Mouse (Mus musculus) fat pad, adult 2 months (tissue): ENCODE measurements around the gene Haghl.
"Not testable (repeated sequence)": the region's sequence is repeated elsewhere in the genome, so short reads cannot be mapped to it uniquely, and the experiment has no call there.

Experiments
- DNase-seq: peaks from one replicate; pipeline ENCODE4 v3.0.0-alpha.2; 2011; ENCODE audit warnings: low read depth, low spot score; ENCODE audit errors: extremely low read depth

The Haghl gene

DNA sequence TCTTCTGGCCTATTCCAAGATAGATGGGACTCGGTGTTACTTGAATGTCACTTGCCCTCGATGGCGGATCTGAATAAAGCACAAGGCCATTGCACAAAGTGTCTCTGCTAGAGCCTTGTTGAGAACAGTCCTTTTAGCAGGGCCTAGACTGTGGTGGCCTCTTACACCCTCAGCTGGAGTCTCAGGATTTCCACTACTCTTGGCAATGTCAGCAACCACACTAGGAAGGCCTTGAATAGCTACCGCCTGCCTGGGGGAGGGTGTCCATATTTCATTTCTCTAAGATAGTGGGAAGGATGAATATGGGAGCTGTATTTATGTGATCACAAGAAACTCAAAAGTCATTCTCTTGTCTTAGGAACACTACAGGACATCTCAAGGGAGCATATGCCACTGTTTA lies 37.2 kb downstream of the Haghl start:
- DNase-seq: no peak

DNA sequence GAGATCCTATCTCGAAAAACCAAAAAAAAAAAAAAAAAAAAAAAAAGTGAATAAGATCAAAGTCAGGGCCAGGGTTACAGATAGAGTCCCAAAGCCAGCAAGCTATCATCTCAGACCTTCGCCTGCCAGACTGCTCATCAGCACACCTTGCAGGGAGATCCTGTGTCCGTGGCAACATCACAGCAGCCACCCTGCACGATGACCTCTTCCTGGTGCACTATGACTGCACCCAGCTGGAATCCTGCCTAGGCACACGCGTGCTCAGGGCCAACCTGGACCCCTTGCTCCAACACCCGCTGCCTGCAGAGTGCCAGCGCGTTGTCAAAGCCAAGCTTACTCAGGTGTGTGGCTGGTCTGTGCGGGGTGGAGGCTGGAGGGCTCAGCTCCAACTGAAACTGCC lies 41.2 kb downstream of the Haghl start:
- DNase-seq: no peak

GRCm38 (mm10) chr17:25743831-25744230 lies 41.6 kb downstream of the Haghl start:
- DNase-seq: no peak

GRCm38 (mm10) chr17:25741471-25741870 lies 44.0 kb downstream of the Haghl start:
- DNase-seq: not testable (repeated sequence)

DNA sequence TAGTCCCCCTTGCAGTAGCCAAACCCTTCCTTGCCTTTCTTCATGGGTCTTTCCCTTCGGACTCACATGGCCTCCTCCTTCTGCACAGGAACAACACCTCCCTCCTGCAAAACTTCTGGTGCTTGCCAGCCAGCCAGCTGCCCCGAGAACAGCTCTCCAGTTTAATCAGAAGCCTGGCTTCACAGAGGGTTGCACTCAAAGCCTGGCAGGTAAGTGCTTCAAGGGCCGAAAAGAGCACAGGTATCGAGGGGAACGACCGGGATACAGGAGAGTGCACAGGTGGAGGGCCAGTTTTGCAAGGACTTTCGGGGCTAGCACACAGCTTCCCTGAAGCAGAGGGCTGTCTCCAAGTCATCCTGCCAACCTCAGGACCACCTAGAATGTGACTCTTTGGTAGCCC lies 46.6 kb downstream of the Haghl start:
- no peak for DNase-seq

GRCm38 (mm10) chr17:25735745-25736144 lies 49.7 kb downstream of the Haghl start, which contains the start of gene Mslnl:
Gene Mslnl, plus strand, starts transcription at chr17:25736042.
- DNase-seq: no peak

- DNase-seq: no peak
Measured at GRCm38 (mm10) chr17:25735246-25735645, 50.2 kb downstream of the Haghl start.

GRCm38 (mm10) chr17:25732082-25732481 lies 53.4 kb downstream of the Haghl start:
- DNase-seq: no peak
